Mouse (Mus musculus): ENCODE results near the gene Tmem126b. TPM values are rescaled to one million over a fixed set of nuclear protein-coding genes. Genes with fewer than 3 reads are reported as not detected.
A peak's percentile ranks its signal among the peaks of the same experiment; 100 is the strongest.

The Tmem126b gene
- polyA plus RNA-seq (2012; rRNA removed) = 3.5 and 3.9 TPM in 2 replicates

DNA sequence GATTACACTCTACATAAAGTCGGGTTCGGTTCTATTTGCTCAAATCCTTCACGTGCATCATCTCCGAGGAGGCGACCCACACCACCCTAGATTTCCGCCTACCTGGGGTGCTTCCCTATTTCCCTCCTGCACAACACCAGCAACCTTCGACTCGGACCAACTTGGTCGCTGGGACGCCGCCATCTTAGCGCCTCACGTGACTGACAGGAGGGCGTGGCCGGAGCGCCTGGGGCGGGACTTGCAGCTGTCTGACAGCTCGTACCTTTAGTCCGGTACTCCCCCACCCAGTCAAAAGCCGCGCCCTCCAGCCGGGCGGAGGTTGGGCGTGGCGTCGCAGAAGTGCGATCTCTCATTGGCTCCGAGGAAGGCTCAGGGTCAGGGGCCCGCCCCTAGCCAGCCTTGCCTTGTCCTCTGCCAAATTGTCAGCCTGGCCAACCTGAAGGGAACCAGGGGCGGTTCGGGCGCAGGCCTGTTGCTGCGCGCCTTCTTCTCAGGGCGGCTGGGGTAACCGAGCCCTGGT lies at the start of gene Tmem126b:
TSS of gene Tmem126b (minus strand) at position 209 of the 520 bp plus-strand sequence.
- Histone ChIP-seq H3K36me3 (ENCODE audit: control insufficient read depth, insufficient read depth, low read length) (no peaks in the 10 kb centered on the region; the same call in 1 of the 2 replicates), H3K4me1 (ENCODE audit: control insufficient read depth, insufficient read depth, insufficient read length) (0 out of 2 replicates have a peak, but pooled peaks cover 3% of the 10 kb centered on the region), H3K27me3 (ENCODE audit: control insufficient read depth, insufficient read depth, low read length) (no peaks in the 10 kb centered on the region; the same call in 1 of the 2 replicates), H3K4me3 (ENCODE audit: extremely low read depth, insufficient read depth, insufficient read length) (peak within 1 kb of the TSS; percentile 73), H3K27ac (ENCODE audit: insufficient read depth, low read length) (peak within 1 kb of the TSS; percentile 77)
- under 1% methylated on average over 36 of the region's 36 CpGs for WGBS
- peak; percentile 95 to 99 for DNase-seq (ENCODE audit: low read depth in 1 of 2, low spot score in 2 of 2)
- TF ChIP-seq POLR2A (IDR thresholded peaks at IDR 0.05; ENCODE audit: low read depth, low read length) (peak; percentile 84), CTCF (IDR thresholded peaks at IDR 0.05; ENCODE audit: extremely low read depth, insufficient read depth, insufficient read length, insufficient replicate concordance) (no peak)

DNA sequence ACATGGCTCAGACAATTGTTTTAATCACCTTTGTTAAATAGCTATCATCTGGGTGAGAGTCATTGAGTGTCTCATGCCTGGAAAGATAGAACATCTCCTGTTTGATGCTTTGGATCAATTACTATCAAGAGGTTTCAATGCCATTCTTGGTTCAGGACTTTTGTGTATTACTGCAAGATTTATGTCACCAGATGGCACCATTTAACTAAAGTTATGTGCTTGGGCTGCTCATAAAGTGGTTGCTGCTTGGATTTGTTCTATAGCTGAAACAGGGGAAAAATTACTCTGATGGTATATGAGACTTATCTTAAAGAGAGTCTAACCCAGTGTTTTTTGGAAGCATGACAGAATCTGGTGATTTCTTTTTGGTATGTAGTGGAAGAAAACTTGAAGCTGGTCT lies 36.5 kb upstream of the Tmem126b start:
- H3K27me3 ChIP-seq (ENCODE audit: control insufficient read depth, insufficient read depth, low read length) = no peaks in the 10 kb centered on the region
- no peak for DNase-seq (ENCODE audit: low read depth in 1 of 2, low spot score in 2 of 2)
- no peak overlapping the region for H3K27ac ChIP-seq (ENCODE audit: insufficient read depth, low read length)
- no peak for TF ChIP-seq CTCF (IDR thresholded peaks at IDR 0.05; ENCODE audit: extremely low read depth, insufficient read depth, insufficient read length, insufficient replicate concordance)
- TF ChIP-seq POLR2A (IDR thresholded peaks at IDR 0.05; ENCODE audit: low read depth, low read length) = no peak
- H3K4me3 ChIP-seq (ENCODE audit: extremely low read depth, insufficient read depth, insufficient read length) = no peak overlapping the region
- H3K36me3 ChIP-seq (ENCODE audit: control insufficient read depth, insufficient read depth, low read length) = no peaks in the 10 kb centered on the region
- H3K4me1 ChIP-seq (ENCODE audit: control insufficient read depth, insufficient read depth, insufficient read length) = no peaks in the 10 kb centered on the region

DNA sequence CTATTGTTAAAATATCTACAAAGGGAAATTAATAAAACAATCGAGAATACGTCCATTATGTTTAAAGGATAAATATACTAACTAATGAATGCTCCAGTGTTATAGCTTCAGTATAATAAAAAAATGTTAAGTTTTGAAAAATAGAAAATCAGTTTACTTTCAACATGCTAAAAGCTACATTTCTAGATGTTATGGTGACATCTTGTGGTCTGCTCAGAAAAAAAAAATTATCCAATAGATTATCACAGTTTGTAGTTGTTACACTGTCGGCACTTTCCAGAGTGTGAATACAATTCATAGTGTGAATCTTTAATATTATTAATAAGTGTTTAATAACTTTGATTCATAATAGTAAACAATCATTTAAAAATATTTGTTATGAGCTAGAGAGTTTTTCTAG lies 32.3 kb upstream of the Tmem126b start:
- Histone ChIP-seq H3K36me3 (ENCODE audit: control insufficient read depth, insufficient read depth, low read length) (no peaks in the 10 kb centered on the region), H3K27ac (ENCODE audit: insufficient read depth, low read length) (no peak overlapping the region), H3K27me3 (ENCODE audit: control insufficient read depth, insufficient read depth, low read length) (no peaks in the 10 kb centered on the region), H3K4me3 (ENCODE audit: extremely low read depth, insufficient read depth, insufficient read length) (no peak overlapping the region), H3K4me1 (ENCODE audit: control insufficient read depth, insufficient read depth, insufficient read length) (no peaks in the 10 kb centered on the region)
- DNase-seq (ENCODE audit: low read depth in 1 of 2, low spot score in 2 of 2) = no peak
- TF ChIP-seq CTCF (IDR thresholded peaks at IDR 0.05; ENCODE audit: extremely low read depth, insufficient read depth, insufficient read length, insufficient replicate concordance) = no peak
- no peak for TF ChIP-seq POLR2A (IDR thresholded peaks at IDR 0.05; ENCODE audit: low read depth, low read length)
- 70% methylated on average over 3 of the region's 3 CpGs for WGBS

DNA sequence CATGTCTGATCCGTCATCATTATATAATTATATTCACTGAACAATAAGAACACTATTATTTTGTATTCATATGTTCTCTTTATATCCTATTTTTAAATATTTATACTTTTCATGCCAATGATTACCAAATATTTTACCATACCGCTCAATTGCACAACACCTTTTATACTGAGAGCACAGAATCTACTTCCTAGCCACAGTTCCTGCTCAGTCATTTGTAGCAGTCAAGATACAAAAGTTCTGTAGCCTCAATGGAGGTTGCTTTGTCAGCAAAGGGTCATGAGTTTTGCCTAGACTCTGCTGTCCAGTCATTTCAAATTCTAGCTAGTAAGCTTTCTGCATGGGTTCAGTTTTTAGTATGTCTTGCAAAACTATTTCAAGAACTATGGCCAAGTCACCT lies 6.8 kb upstream of the Tmem126b start:
- WGBS = 86% methylated on average over 2 of the region's 2 CpGs
- H3K4me3 ChIP-seq (ENCODE audit: extremely low read depth, insufficient read depth, insufficient read length) = no peak overlapping the region
- DNase-seq (ENCODE audit: low read depth in 1 of 2, low spot score in 2 of 2) = no peak
- TF ChIP-seq CTCF (IDR thresholded peaks at IDR 0.05; ENCODE audit: extremely low read depth, insufficient read depth, insufficient read length, insufficient replicate concordance) (no peak), POLR2A (IDR thresholded peaks at IDR 0.05; ENCODE audit: low read depth, low read length) (no peak)
- H3K27me3 ChIP-seq (ENCODE audit: control insufficient read depth, insufficient read depth, low read length) = no peaks in the 10 kb centered on the region; the same call in 1 of the 2 replicates
- H3K27ac ChIP-seq (ENCODE audit: insufficient read depth, low read length) = no peak overlapping the region
- H3K36me3 ChIP-seq (ENCODE audit: control insufficient read depth, insufficient read depth, low read length) = no peaks in the 10 kb centered on the region
- H3K4me1 ChIP-seq (ENCODE audit: control insufficient read depth, insufficient read depth, insufficient read length) = no peaks in the 10 kb centered on the region

DNA sequence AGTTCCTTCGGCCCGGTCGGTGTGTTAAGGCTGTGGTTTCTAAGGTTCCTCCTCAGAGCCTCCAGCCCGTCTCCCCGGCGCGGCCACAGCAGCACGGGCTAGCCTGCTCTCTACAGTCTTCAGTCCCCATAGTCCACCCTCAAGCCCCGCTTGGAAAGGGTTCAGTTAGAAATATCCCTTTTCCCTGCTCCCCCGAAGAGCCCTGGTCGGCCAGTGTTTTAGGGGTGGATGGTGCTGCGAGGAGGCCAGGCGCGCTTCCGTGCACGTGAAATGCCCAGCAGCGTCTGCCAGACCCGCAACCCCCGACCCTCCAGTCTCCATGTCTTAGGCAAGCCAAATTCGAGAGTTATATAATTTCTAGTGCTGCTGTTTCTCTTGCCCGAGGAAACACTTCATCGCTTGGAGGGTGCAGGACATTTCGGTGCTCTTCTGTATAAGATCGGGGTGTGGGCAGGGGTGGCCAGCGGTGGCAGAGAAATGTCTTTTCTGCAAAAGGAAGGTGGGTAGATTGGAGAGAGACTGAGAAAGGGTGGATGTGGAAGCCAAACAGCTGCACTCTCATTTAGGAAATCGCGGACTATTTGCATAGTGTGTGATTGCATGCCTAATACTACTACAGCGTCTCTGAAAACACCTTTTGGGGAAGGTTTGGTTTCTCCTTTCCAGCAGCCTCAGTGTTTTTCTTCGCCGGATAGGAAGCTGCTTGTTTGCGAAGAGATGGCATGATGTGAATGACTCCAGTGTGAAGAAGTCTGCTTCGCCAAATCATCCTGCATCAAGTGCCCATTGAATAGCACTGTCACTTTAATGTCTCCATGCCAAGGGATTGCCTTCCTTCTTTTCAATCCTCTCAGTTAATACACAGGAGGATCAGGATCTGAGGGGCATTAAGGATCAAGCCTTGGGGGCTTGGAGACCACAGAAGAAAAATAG lies 778 bp upstream of the Tmem126b start, which contains the start of gene Dlg2:
TSS of gene Dlg2 (plus strand) at position 360 of the 933 bp plus-strand sequence.
- under 1% methylated on average over 32 of the region's 32 CpGs for WGBS
- Histone ChIP-seq H3K4me3 (ENCODE audit: extremely low read depth, insufficient read depth, insufficient read length) (peak within 1 kb of the TSS; percentile 73), H3K4me1 (ENCODE audit: control insufficient read depth, insufficient read depth, insufficient read length) (0 out of 2 replicates have a peak, but pooled peaks cover 3% of the 10 kb centered on the region), H3K27me3 (ENCODE audit: control insufficient read depth, insufficient read depth, low read length) (no peaks in the 10 kb centered on the region; the same call in 1 of the 2 replicates), H3K27ac (ENCODE audit: insufficient read depth, low read length) (peak within 1 kb of the TSS; percentile 77), H3K36me3 (ENCODE audit: control insufficient read depth, insufficient read depth, low read length) (no peaks in the 10 kb centered on the region; the same call in 1 of the 2 replicates)
- TF ChIP-seq CTCF (IDR thresholded peaks at IDR 0.05; ENCODE audit: extremely low read depth, insufficient read depth, insufficient read length, insufficient replicate concordance) = no peak
- no peak for DNase-seq (ENCODE audit: low read depth in 1 of 2, low spot score in 2 of 2)

DNA sequence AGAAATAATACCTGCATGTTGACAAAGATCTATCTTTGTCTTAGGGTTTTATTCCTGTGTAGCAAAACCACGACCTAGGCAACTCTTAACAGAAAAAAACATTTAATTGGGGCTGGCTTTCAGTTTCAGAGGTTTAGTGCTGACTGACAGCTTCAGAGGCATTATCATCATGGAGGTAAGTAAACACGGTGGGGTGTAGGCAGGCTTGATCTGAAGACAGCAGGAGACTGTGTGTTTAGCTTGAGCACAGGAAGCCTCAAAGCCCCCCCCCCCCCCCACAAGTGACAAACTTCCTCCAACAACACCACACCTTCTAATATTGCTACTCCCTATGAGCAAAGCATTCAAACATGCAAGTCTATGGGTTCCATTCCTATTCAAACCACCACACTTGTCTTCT lies 2.3 kb downstream of the Tmem126b start:
- no peak for TF ChIP-seq CTCF (IDR thresholded peaks at IDR 0.05; ENCODE audit: extremely low read depth, insufficient read depth, insufficient read length, insufficient replicate concordance)
- no peak for TF ChIP-seq POLR2A (IDR thresholded peaks at IDR 0.05; ENCODE audit: low read depth, low read length)
- DNase-seq (ENCODE audit: low read depth in 1 of 2, low spot score in 2 of 2) = no peak
- Histone ChIP-seq H3K36me3 (ENCODE audit: control insufficient read depth, insufficient read depth, low read length) (peaks cover 8% of the 10 kb centered on the region; the same call in 1 of the 2 replicates), H3K4me1 (ENCODE audit: control insufficient read depth, insufficient read depth, insufficient read length) (0 out of 2 replicates have a peak, but pooled peaks cover 3% of the 10 kb centered on the region), H3K27me3 (ENCODE audit: control insufficient read depth, insufficient read depth, low read length) (no peaks in the 10 kb centered on the region; the same call in 1 of the 2 replicates), H3K27ac (ENCODE audit: insufficient read depth, low read length) (no peak overlapping the region), H3K4me3 (ENCODE audit: extremely low read depth, insufficient read depth, insufficient read length) (no peak overlapping the region)
- 21% methylated on average over 2 of the region's 2 CpGs for WGBS

Measured in spleen, adult 2 months (tissue).